Mouse (Mus musculus): Measurements from ENCODE around the gene Tsen54.

- TF ChIP-seq POLR2A (IDR thresholded peaks at IDR 0.05; ENCODE audit: borderline replicate concordance, extremely low read depth, insufficient read depth, insufficient read length, poor library complexity, severe bottlenecking) = no peak
- TF ChIP-seq CTCF (IDR thresholded peaks at IDR 0.05; ENCODE audit: borderline replicate concordance, extremely low read depth, insufficient read depth, insufficient read length) = no peak
Measured at GRCm38 (mm10) chr11:115834033-115834432, 19.5 kb downstream of the Tsen54 start.
